Mouse (Mus musculus) heart, adult 9 months (tissue): ENCODE results near the gene Prlh.

ENCODE experiments used
- DNase-seq, 2 experiments: peaks; one replicate each; pipeline ENCODE4 v3.0.0; 2022; ENCODE audit warnings: low spot score in 2 of 2

Prlh gene

GRCm38 (mm10) chr1:90953688-90954087, 780 bp downstream of the Prlh start:
- DNase-seq: no peak

- peak; percentile 56 to 64 for DNase-seq
These were observed 3.6 kb downstream of the Prlh start for GRCm38 (mm10) chr1:90956245-90957096.

- no peak for DNase-seq
These were observed 9.6 kb downstream of the Prlh start for GRCm38 (mm10) chr1:90962526-90962925.

- DNase-seq: no peak
These were observed 10.1 kb downstream of the Prlh start for GRCm38 (mm10) chr1:90962994-90963393.

- peak; percentile 70 for DNase-seq
These were observed 14.7 kb downstream of the Prlh start for GRCm38 (mm10) chr1:90967583-90967982.

GRCm38 (mm10) chr1:90968649-90969048, 15.7 kb downstream of the Prlh start:
- DNase-seq: no peak

GRCm38 (mm10) chr1:90969347-90969784, 16.5 kb downstream of the Prlh start, which contains the start of gene Rab17:
TSS of gene Rab17 (minus strand) at chr1:90969661.
- DNase-seq: no peak

- DNase-seq: no peak
These were observed 17.0 kb downstream of the Prlh start for GRCm38 (mm10) chr1:90969881-90970390.

GRCm38 (mm10) chr1:90972911-90973573, 20.1 kb downstream of the Prlh start:
- peak; percentile 81 to 91 for DNase-seq

GRCm38 (mm10) chr1:90973574-90973911, 20.6 kb downstream of the Prlh start:
- no peak for DNase-seq

- DNase-seq: peak; percentile 57 to 71
These were observed 22.2 kb downstream of the Prlh start for GRCm38 (mm10) chr1:90974906-90975649.

GRCm38 (mm10) chr1:90975960-90976359, 23.1 kb downstream of the Prlh start:
- no peak for DNase-seq

GRCm38 (mm10) chr1:90980638-90981330, 27.9 kb downstream of the Prlh start:
- DNase-seq: peak; percentile 57 to 70

- DNase-seq: no peak
These were observed 28.4 kb downstream of the Prlh start for GRCm38 (mm10) chr1:90981346-90981745.

- no peak for DNase-seq
These were observed 43.0 kb downstream of the Prlh start for GRCm38 (mm10) chr1:90995916-90996315.

- DNase-seq: no peak
These were observed 44.2 kb downstream of the Prlh start for GRCm38 (mm10) chr1:90997136-90997535.

- DNase-seq: no peak
These were observed 44.7 kb downstream of the Prlh start for GRCm38 (mm10) chr1:90997641-90998040.

- peak; percentile 68 for DNase-seq
These were observed 45.5 kb downstream of the Prlh start, which contains the start of gene Lrrfip1 for GRCm38 (mm10) chr1:90998268-90998890. TSS of gene Lrrfip1 (plus strand) at chr1:90998737.

- no peak for DNase-seq
These were observed 46.1 kb downstream of the Prlh start for GRCm38 (mm10) chr1:90998891-90999611.

GRCm38 (mm10) chr1:90999911-91000601, 47.1 kb downstream of the Prlh start:
- peak in 1 of 2 experiments; percentile 62 for DNase-seq
